Mouse (Mus musculus): Measurements from ENCODE around the gene Krtap16-3. TPM values are rescaled to one million over a fixed set of nuclear protein-coding genes. Genes with fewer than 3 reads are reported as not detected.

Gene Krtap16-3
- not detected for total RNA-seq (2021)
- long read RNA-seq, experiment 1, transcript Krtap16-3-201 (1 exons, 601 nt): major isoform, 12 of 12 reads
- long read RNA-seq, experiment 1, partial matches to known transcripts: 0 of 12 reads
- long read RNA-seq, experiment 1, other reads (novel, unspliced or antisense): 0 of 12 reads
- long read RNA-seq, experiment 2: 0 reads

- no peak for DNase-seq (ENCODE audit: low spot score in 2 of 2)
These were observed at the start of gene Krtap16-3 for GRCm38 (mm10) chr16:88962773-88963172. Gene Krtap16-3, minus strand, starts transcription at chr16:88962873.

- no peak for DNase-seq (ENCODE audit: low spot score in 2 of 2)
These were observed 48.0 kb upstream of the Krtap16-3 start, which contains the start of gene Krtap22-2 for GRCm38 (mm10) chr16:89010659-89011058. Gene Krtap22-2, minus strand, starts transcription at chr16:89010759.

GRCm38 (mm10) chr16:88941106-88941505 is 21.6 kb downstream of the Krtap16-3 start:
- no peak for DNase-seq (ENCODE audit: low spot score in 2 of 2)

- DNase-seq (ENCODE audit: low spot score in 2 of 2): no peak
These were observed 24.4 kb downstream of the Krtap16-3 start for GRCm38 (mm10) chr16:88938252-88938651.

- DNase-seq (ENCODE audit: low spot score in 2 of 2): no peak
These were observed 30.5 kb downstream of the Krtap16-3 start, which contains the start of gene Krtap19-9b for GRCm38 (mm10) chr16:88932165-88932564. Gene Krtap19-9b, minus strand, starts transcription at chr16:88932265.

Other genes starting within 250 kb of the Krtap16-3 start
- not detected for gene Krtap13-1, start 234.0 kb downstream of the Krtap16-3 start, total RNA-seq (2021)
- not detected for gene Krtap13, start 211.2 kb downstream of the Krtap16-3 start, total RNA-seq (2021)
- gene 2310034C09Rik, start 204.0 kb downstream of the Krtap16-3 start, total RNA-seq (2021): not detected
- gene 2310057N15Rik, start 188.7 kb downstream of the Krtap16-3 start, total RNA-seq (2021): not detected
- gene Gm5965, start 185.0 kb downstream of the Krtap16-3 start, total RNA-seq (2021): not detected
- not detected for gene Gm20741, start 150.7 kb downstream of the Krtap16-3 start, total RNA-seq (2021)
- not detected for gene Krtap15, start 142.7 kb downstream of the Krtap16-3 start, total RNA-seq (2021)
- not detected for gene Krtap14, start 136.7 kb downstream of the Krtap16-3 start, total RNA-seq (2021)
- gene Krtap19-1, start 93.5 kb downstream of the Krtap16-3 start, total RNA-seq (2021): not detected
- not detected for gene Krtap19-2, start 88.6 kb downstream of the Krtap16-3 start, total RNA-seq (2021)
- not detected for gene Krtap19-3, start 84.8 kb downstream of the Krtap16-3 start, total RNA-seq (2021)
- gene Krtap19-4, start 77.8 kb downstream of the Krtap16-3 start, total RNA-seq (2021): not detected
- gene Krtap19-5, start 66.4 kb downstream of the Krtap16-3 start, total RNA-seq (2021): not detected
- gene Krtap19-9b, start 30.6 kb downstream of the Krtap16-3 start, total RNA-seq (2021): not detected
- not detected for gene Krtap22-2, start 47.9 kb upstream of the Krtap16-3 start, total RNA-seq (2021)
- gene Gm10229, start 52.4 kb upstream of the Krtap16-3 start, total RNA-seq (2021): not detected
- not detected for gene Krtap6-1, start 68.8 kb upstream of the Krtap16-3 start, total RNA-seq (2021)
- gene Gm10228, start 78.6 kb upstream of the Krtap16-3 start, total RNA-seq (2021): not detected
- not detected for gene Krtap6-5, start 85.0 kb upstream of the Krtap16-3 start, total RNA-seq (2021)
- not detected for gene 1110025L11Rik, start 101.1 kb upstream of the Krtap16-3 start, total RNA-seq (2021)
- not detected for gene Krtap6-3, start 121.1 kb upstream of the Krtap16-3 start, total RNA-seq (2021)
- gene Gm6358, start 178.0 kb upstream of the Krtap16-3 start, total RNA-seq (2021): not detected
- gene Gm10061, start 188.2 kb upstream of the Krtap16-3 start, total RNA-seq (2021): not detected
- gene Gm9789, start 195.1 kb upstream of the Krtap16-3 start, total RNA-seq (2021): not detected
- gene Gm7735, start 206.6 kb upstream of the Krtap16-3 start, total RNA-seq (2021): not detected
- not detected for gene 1110057P08Rik, start 211.9 kb upstream of the Krtap16-3 start, total RNA-seq (2021)
- gene Krtap20-2, start 243.0 kb upstream of the Krtap16-3 start, total RNA-seq (2021): not detected

All from gastrocnemius, postnatal 4 days (tissue).